Mouse (Mus musculus) cerebellum, adult 2 months (tissue): ENCODE measurements around the gene Mthfd1.

Source experiments
- CTCF ChIP-seq: fragments of 200-500 bp; IDR thresholded peaks from 2 replicates; pipeline ENCODE4 v1.5.1; 2011; ENCODE audit warnings: low read depth, mild to moderate bottlenecking, control low read depth, low read length, moderate library complexity, borderline replicate concordance; ENCODE audit not compliant: insufficient read depth
- POLR2A ChIP-seq: fragments of 200-500 bp; IDR thresholded peaks from 2 replicates; pipeline ENCODE4 v1.6.1; 2011; ENCODE audit warnings: low read length, control low read depth, borderline replicate concordance; ENCODE audit not compliant: insufficient read depth

- TF ChIP-seq CTCF: no peak
- TF ChIP-seq POLR2A: no peak
Observed at GRCm38 (mm10) chr12:76255499-76255875, 389 bp downstream of the Mthfd1 start.
